Mouse (Mus musculus) kidney, embryonic 14.5 days (tissue): ENCODE data around the gene Zfp715. TPM values are rescaled to one million over a fixed set of nuclear protein-coding genes. Genes with fewer than 3 reads are reported as not detected.
"Not testable (repeated sequence)": the region's sequence is repeated elsewhere in the genome, so short reads cannot be mapped to it uniquely, and the experiment has no call there.

Experiments used
- ATAC-seq: fragments of 200-750 bp; cut with Nextera tagmentation; 2 replicates; pipeline ENCODE4 v1.8.0; 2017; ENCODE audit warnings: moderate number of reproducible peaks, mild to moderate bottlenecking, moderate TSS enrichment, moderate library complexity; ENCODE audit not compliant: low FRiP score, low TSS enrichment
- H3K27ac ChIP-seq: fragments of 300-500 bp; sonication (generic); 2 replicates; pipeline ENCODE4 v1.5.1; 2014; ENCODE audit warnings: low read depth, mild to moderate bottlenecking, low read length, moderate library complexity, mixed read lengths
- H3K27me3 ChIP-seq: fragments of 300-500 bp; sonication (generic); 2 replicates; pipeline ENCODE4 v1.6.1; 2014; ENCODE audit warnings: mild to moderate bottlenecking, low read length; ENCODE audit not compliant: control insufficient read depth, insufficient read depth
- H3K36me3 ChIP-seq: fragments of 300-500 bp; sonication (generic); 2 replicates; pipeline ENCODE4 v1.6.1; 2014; ENCODE audit warnings: low read length, mixed read lengths; ENCODE audit not compliant: control insufficient read depth, insufficient read depth
- H3K4me1 ChIP-seq: fragments of 300-500 bp; sonication (generic); 2 replicates; pipeline ENCODE4 v1.6.1; 2014; ENCODE audit warnings: low read length, mixed read lengths; ENCODE audit not compliant: control insufficient read depth, insufficient read depth
- H3K4me2 ChIP-seq: fragments of 300-500 bp; sonication (generic); replicated peaks from 2 replicates; pipeline ENCODE4 v1.6.1; 2014; ENCODE audit warnings: low read depth, mild to moderate bottlenecking, low read length
- H3K4me3 ChIP-seq: fragments of 300-500 bp; sonication (generic); 2 replicates; pipeline ENCODE4 v1.5.1; 2014; ENCODE audit warnings: mild to moderate bottlenecking, low read length
- H3K9ac ChIP-seq: fragments of 300-500 bp; sonication (generic); 2 replicates; pipeline ENCODE4 v1.6.1; 2014; ENCODE audit warnings: low read depth, mild to moderate bottlenecking, low read length, moderate library complexity
- H3K9me3 ChIP-seq: fragments of 300-500 bp; sonication (generic); 2 replicates; pipeline ENCODE4 v1.6.1; 2016; ENCODE audit warnings: low read length; ENCODE audit not compliant: control insufficient read depth
- WGBS: fragments of 180-500 bp; shearing (Covaris S2); extraction: QIAGEN DNeasy Blood & Tissue Kit; methylation state at CpG from one replicate; pipeline ENCODE4 v1.1.7; 2014; 5-methylcytosine and 5-hydroxymethylcytosine counted together
- polyA plus RNA-seq: library from polyadenylated mRNA; unstranded; fragments of >200 nt; fragmentation: Nextera tagmentation; extraction: Ambion mirVana; gene quantifications from 2 replicates; pipeline ENCODE4 v1.2.1, GENCODE M21; 2014

The Zfp715 gene
- polyA plus RNA-seq: 9.0 and 14.7 TPM in 2 replicates

DNA sequence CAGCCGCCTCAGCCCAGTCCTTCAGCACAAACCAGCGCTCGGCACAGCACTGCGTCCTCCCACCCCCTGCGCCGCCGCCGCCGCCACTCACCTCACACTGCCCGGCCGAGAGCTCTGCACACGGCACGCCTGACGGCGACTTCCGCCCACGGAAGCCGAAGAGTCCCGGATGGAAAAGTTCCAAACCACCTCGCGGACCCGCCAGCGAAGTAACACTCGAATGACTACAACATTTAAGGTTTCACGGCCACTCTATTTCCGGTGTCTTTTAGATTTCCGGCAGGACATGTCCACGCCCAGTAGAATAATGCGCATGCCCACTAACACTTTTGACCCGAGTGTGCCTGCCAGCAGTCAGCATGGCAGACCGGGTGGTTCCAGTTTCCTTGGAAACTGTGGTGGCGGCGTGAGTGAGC lies at the start of gene Zfp715:
Gene Zfp715 (minus strand): TSS at position 282 of the 416 bp plus-strand sequence.
- peak within 1 kb of the TSS; percentile 78 for H3K27ac ChIP-seq
- H3K4me3 ChIP-seq: peak within 1 kb of the TSS; percentile 84
- H3K4me1 ChIP-seq: 0 out of 2 replicates have a peak, but pooled peaks cover 4% of the 10 kb centered on the region
- no peaks in the 10 kb centered on the region for H3K27me3 ChIP-seq
- peak within 1 kb of the TSS; percentile 79 for H3K4me2 ChIP-seq
- under 1% methylated on average over 33 of the region's 33 CpGs for WGBS
- peak; percentile 95 for ATAC-seq
- peaks cover 17% of the 10 kb centered on the region for H3K36me3 ChIP-seq
- H3K9me3 ChIP-seq: no peaks in the 10 kb centered on the region
- H3K9ac ChIP-seq: peak within 1 kb of the TSS; percentile 84

DNA sequence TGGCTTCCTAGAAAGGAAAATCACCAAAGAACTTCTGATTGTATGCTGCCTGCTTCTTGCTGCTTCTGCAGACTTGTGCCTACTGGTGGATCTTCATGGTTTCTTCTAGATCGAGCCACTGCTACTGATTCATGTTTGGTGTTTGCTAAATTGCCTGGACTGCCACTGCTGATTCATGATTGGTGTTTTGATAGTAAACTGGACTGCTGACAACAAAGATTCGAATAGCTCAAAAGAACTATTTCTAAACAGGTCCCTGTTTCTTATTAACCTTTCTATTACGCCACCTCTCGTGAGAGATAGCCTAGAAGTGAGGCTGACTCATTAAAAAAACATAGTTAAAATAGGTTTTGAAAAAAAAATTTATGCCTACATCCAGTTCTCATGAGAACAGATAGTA lies 48.9 kb upstream of the Zfp715 start:
- ATAC-seq: no peak
- Histone ChIP-seq H3K9ac (no peak overlapping the region), H3K27me3 (no peaks in the 10 kb centered on the region), H3K4me2 (no peak overlapping the region), H3K4me3 (no peak overlapping the region), H3K27ac (no peak overlapping the region), H3K36me3 (no peaks in the 10 kb centered on the region), H3K4me1 (no peaks in the 10 kb centered on the region), H3K9me3 (no peaks in the 10 kb centered on the region)
- 69% methylated on average over 4 of the region's 4 CpGs for WGBS

DNA sequence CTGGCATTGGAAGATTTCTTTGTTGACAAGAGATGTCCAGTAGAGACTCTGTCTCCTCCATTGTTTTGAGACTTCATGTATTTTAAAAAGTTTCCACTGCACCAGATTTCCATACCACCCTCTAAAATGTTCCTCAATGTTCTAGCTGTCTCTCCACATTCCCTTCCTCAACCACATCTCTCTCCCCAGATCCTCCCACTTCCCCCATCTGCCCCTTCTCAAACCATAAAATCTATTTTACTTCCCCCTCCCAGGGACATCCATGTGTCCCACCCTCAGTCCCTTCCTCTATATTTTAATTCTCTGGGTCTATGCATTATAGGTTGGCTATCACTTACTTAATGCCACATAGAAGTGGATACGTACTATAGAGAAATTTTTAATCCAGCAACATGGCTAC lies 48.3 kb upstream of the Zfp715 start:
- no peak for ATAC-seq
- Histone ChIP-seq H3K27me3 (no peaks in the 10 kb centered on the region), H3K4me2 (no peak overlapping the region), H3K4me1 (no peaks in the 10 kb centered on the region), H3K9me3 (no peaks in the 10 kb centered on the region), H3K9ac (no peak overlapping the region), H3K36me3 (no peaks in the 10 kb centered on the region), H3K27ac (no peak overlapping the region), H3K4me3 (no peak overlapping the region)
- 89% methylated on average over 1 of the region's 1 CpGs for WGBS

DNA sequence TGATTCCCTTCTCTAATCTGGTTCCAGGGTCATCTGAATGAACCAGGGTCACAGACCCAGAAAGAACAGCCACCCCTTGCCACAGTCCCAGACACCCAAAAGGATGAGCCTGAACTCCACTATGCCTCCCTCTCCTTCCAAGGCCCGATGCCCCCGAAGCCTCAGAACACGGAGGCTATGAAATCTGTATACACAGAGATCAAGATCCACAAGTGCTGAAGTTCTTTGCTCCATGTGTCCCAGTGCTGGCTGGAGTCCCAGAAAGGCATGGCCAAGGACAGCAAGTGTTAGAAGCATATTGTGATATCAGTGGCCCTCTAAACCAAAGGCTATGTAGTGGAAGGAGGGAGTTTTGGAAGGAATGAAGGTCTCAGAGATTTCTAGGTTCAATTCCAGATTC lies 45.5 kb upstream of the Zfp715 start:
- Histone ChIP-seq H3K4me2 (no peak overlapping the region), H3K27me3 (no peaks in the 10 kb centered on the region), H3K36me3 (no peaks in the 10 kb centered on the region), H3K9me3 (no peaks in the 10 kb centered on the region), H3K27ac (no peak overlapping the region), H3K4me3 (no peak overlapping the region), H3K9ac (no peak overlapping the region), H3K4me1 (no peaks in the 10 kb centered on the region)
- ATAC-seq: no peak
- 93% methylated on average over 3 of the region's 3 CpGs for WGBS

DNA sequence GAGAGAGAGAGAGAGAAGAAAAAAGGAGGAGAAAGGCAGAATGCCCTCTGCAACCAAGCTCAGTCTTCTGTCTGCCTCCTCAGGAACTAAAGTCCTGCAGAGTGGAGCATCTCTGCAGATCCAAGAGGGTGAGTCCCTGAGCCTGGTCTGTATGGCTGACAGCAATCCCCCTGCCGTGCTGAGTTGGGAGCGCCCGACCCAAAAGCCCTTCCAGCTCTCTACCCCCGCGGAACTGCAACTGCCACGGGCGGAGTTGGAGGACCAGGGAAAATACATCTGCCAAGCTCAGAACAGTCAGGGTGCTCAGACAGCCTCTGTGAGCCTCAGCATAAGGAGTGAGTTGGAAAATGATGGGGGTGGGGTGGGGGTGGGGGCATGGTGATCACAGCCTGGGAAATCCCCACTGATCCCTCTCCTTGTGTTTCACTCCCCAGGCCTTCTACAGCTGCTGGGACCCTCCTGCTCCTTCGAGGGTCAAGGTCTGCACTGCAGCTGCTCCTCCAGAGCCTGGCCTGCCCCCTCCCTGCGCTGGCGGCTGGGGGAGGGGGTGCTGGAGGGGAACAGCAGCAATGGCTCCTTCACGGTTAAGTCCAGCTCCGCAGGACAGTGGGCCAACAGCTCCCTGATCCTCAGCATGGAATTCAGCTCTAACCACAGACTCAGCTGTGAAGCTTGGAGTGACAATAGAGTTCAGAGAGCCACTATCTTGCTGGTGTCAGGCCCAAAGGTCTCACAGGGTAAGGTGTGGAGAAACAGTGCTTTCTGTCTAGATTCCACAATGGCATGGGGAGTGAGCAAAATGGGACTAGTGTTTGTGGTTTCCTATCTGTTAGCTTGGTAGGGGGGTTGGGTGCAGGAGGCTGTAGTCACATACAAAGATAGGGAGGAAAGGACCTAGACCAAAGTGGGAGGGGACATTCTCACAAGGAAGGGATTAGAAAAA lies 42.1 kb upstream of the Zfp715 start:
- no peaks in the 10 kb centered on the region for H3K27me3 ChIP-seq
- WGBS: 9% methylated on average over 10 of the region's 12 CpGs
- peak; percentile 76 for ATAC-seq
- H3K4me1 ChIP-seq: no peaks in the 10 kb centered on the region
- H3K27ac ChIP-seq: no peak overlapping the region
- H3K9ac ChIP-seq: no peak overlapping the region
- H3K4me3 ChIP-seq: no peak overlapping the region
- H3K9me3 ChIP-seq: no peaks in the 10 kb centered on the region
- H3K4me2 ChIP-seq: no peak overlapping the region; the same call in 1 of the 2 replicates
- H3K36me3 ChIP-seq: no peaks in the 10 kb centered on the region

DNA sequence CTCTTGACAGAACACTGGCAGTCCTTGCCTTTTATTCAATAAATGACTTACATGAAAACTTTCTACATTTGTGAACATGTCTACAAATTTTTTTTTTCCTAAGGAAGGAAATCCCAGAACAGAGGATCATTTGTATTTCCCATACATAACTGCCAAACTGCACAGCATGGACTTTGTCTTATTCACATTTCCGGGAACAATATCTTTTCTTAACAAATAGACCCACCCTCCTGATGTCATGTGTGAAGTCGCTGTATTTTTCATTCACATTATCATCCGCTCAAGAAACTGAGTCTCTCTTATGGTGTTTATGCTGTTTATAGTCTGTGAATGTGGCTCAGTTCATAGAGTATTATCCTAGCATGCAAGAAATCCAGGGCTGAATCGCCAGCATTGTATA lies 40.7 kb upstream of the Zfp715 start:
- H3K9me3 ChIP-seq: no peaks in the 10 kb centered on the region
- H3K9ac ChIP-seq: no peak overlapping the region
- no peaks in the 10 kb centered on the region for H3K27me3 ChIP-seq
- no peaks in the 10 kb centered on the region for H3K4me1 ChIP-seq
- no peak overlapping the region for H3K27ac ChIP-seq
- 85% methylated on average over 4 of the region's 4 CpGs for WGBS
- no peak overlapping the region for H3K4me3 ChIP-seq
- no peak overlapping the region for H3K4me2 ChIP-seq
- no peak for ATAC-seq
- no peaks in the 10 kb centered on the region for H3K36me3 ChIP-seq

DNA sequence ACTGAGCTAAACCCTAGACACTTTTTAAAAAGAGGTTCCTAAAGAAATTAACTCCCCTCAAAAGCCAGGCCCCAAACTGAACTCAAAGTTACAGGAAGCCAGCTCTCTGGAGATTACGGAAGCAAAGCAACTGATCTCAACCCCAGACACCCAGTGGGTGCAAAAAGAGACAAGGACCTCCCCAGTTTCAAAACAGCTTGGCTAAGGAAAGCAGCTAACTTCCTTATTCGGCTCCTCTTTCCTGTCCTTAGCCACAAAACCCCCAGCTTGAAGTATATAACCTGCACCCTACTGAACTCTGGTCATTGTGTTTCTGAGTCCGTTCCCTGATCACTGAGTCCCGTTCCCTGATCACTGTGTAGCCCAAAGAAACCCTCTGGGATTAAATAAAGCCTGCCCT lies 40.0 kb upstream of the Zfp715 start:
- Histone ChIP-seq H3K9me3 (no peaks in the 10 kb centered on the region), H3K4me1 (no peaks in the 10 kb centered on the region), H3K9ac (no peak overlapping the region), H3K27me3 (no peaks in the 10 kb centered on the region), H3K4me2 (no peak overlapping the region), H3K36me3 (no peaks in the 10 kb centered on the region), H3K27ac (no peak overlapping the region), H3K4me3 (no peak overlapping the region)
- ATAC-seq: no peak
- WGBS: 58% methylated on average over 4 of the region's 4 CpGs

DNA sequence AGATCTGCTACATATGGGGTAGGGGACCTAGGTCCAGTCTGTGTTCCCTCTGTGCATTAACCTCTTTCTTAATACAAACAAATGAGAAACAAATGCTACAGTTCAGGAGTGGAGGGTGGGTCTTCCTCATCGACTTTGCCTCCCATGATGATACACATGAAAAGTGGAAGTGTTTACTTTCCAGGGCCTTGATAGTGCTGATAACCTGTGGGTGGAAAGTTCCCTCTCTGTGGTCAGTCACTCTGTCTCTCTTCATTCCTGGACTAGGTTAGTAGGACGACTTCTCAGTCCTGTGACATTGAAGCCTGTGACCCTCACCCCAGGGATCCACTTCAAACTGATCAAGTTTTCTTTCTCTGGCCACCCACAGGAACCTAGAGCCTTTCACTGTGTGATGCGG lies 38.1 kb upstream of the Zfp715 start, which contains the start of gene Siglecf:
Gene Siglecf (plus strand): TSS at position 188 of the 400 bp plus-strand sequence.
- Histone ChIP-seq H3K27ac (no peak within 1 kb of the TSS), H3K9ac (no peak within 1 kb of the TSS), H3K4me3 (no peak within 1 kb of the TSS), H3K27me3 (no peaks in the 10 kb centered on the region), H3K9me3 (no peaks in the 10 kb centered on the region), H3K4me2 (no peak within 1 kb of the TSS), H3K36me3 (no peaks in the 10 kb centered on the region), H3K4me1 (no peaks in the 10 kb centered on the region)
- 74% methylated on average over 3 of the region's 3 CpGs for WGBS
- no peak for ATAC-seq

DNA sequence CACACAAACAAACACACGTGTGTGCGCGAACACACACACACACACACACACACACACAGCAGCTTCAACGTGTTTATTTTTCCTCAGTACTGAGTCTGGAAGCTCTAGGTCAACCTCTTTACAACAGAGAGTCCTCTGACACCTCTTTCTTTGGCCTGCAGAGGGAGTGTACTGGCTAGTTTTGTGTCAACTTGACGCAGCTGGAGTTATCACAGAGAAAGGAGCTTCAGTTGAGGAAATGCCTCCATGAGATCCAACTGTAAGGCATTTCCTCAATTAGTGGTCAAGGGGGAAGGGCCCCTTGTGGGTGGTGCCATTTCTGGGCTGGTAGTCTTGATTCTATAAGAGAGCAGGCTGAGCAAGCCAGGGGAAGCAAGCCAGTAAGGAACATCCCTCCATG lies 36.5 kb upstream of the Zfp715 start:
- H3K27me3 ChIP-seq, ATAC-seq, H3K4me2 ChIP-seq, H3K9ac ChIP-seq, H3K27ac ChIP-seq, H3K9me3 ChIP-seq, H3K4me1 ChIP-seq, H3K36me3 ChIP-seq, H3K4me3 ChIP-seq: not testable (repeated sequence)
- WGBS: 74% methylated on average over 5 of the region's 5 CpGs
